28 mouse cellular contexts compared by ENCODE assay signal in genomic region chr10:21167165-21167564, GRCm38 (mm10).
"Had no signal": no experiment of that assay in that cellular context is flagged by ENCODE, and none has a peak within 500 bp of the region (broad histone marks: within the 10 kb centered on the region; RNA-seq: fewer than 3 reads in every experiment).

No protein-coding gene starts in this region.

- H3K4me2 ChIP-seq: embryonic facial prominence, embryonic 12.5 days; embryonic facial prominence, embryonic 13.5 days; embryonic facial prominence, embryonic 15.5 days; forebrain, embryonic 12.5 days; forebrain, embryonic 13.5 days; forebrain, embryonic 15.5 days had no signal

- H3K27ac ChIP-seq: embryonic facial prominence, embryonic 12.5 days; embryonic facial prominence, embryonic 13.5 days; embryonic facial prominence, embryonic 15.5 days; forebrain, embryonic 10.5 days; forebrain, embryonic 12.5 days; forebrain, embryonic 13.5 days; forebrain, embryonic 15.5 days; gastrocnemius, adult 2 months; heart, adult 2 months had no signal

- ATAC-seq: forebrain, embryonic 13.5 days; forebrain, embryonic 14.5 days; forebrain, embryonic 15.5 days; forebrain, embryonic 16.5 days; forebrain, postnatal 0 days had no signal

- H3K9me3 ChIP-seq: embryonic facial prominence, embryonic 12.5 days; embryonic facial prominence, embryonic 13.5 days; embryonic facial prominence, embryonic 15.5 days; forebrain, embryonic 10.5 days; forebrain, embryonic 15.5 days had no signal

- H3K4me3 ChIP-seq: embryonic facial prominence, embryonic 12.5 days; embryonic facial prominence, embryonic 13.5 days; embryonic facial prominence, embryonic 15.5 days; erythroblast, embryonic 14.5 days; forebrain, embryonic 10.5 days; forebrain, embryonic 12.5 days; forebrain, embryonic 13.5 days; forebrain, embryonic 15.5 days; gastrocnemius, adult 2 months; heart, adult 2 months had no signal

- H3K4me1 ChIP-seq: embryonic facial prominence, embryonic 12.5 days; embryonic facial prominence, embryonic 13.5 days; embryonic facial prominence, embryonic 15.5 days; forebrain, embryonic 10.5 days; forebrain, embryonic 12.5 days; forebrain, embryonic 13.5 days; forebrain, embryonic 15.5 days had no signal

- H3K27me3 ChIP-seq: embryonic facial prominence, embryonic 12.5 days had no signal

- H3K36me3 ChIP-seq: embryonic facial prominence, embryonic 12.5 days; embryonic facial prominence, embryonic 13.5 days; embryonic facial prominence, embryonic 15.5 days; forebrain, embryonic 10.5 days; forebrain, embryonic 12.5 days; forebrain, embryonic 15.5 days had no signal

- DNase-seq: cerebellum, adult 18-20 months; cerebellum, adult 2 months; cerebellum, adult 8-10 months; cerebellum, adult 9-10 months; cerebellum, adult 9-11 months; cerebellum, postnatal 10 days; cerebellum, postnatal 14 days; cerebellum, postnatal 25 days; cerebellum, postnatal 36 days; embryo, embryonic 11 days; forebrain, postnatal 0 days; gastrocnemius, adult 2 months; gastrocnemius, postnatal 10 days; gastrocnemius, postnatal 14 days; gastrocnemius, postnatal 25 days; gastrocnemius, postnatal 36 days; heart, adult 18-20 months; heart, adult 2 months had no signal

- H3K9ac ChIP-seq: embryonic facial prominence, embryonic 12.5 days; embryonic facial prominence, embryonic 13.5 days; embryonic facial prominence, embryonic 15.5 days; forebrain, embryonic 12.5 days; forebrain, embryonic 13.5 days; forebrain, embryonic 15.5 days; forebrain, postnatal 0 days had no signal
